Mouse (Mus musculus): ENCODE measurements at regions not wholly inside any gene's neighbourhood (a gene's known extent, or its start where the extent isn't known, plus 50 kb on each side); places are given as distances from the start of the nearest gene placed in this dataset.

DNA sequence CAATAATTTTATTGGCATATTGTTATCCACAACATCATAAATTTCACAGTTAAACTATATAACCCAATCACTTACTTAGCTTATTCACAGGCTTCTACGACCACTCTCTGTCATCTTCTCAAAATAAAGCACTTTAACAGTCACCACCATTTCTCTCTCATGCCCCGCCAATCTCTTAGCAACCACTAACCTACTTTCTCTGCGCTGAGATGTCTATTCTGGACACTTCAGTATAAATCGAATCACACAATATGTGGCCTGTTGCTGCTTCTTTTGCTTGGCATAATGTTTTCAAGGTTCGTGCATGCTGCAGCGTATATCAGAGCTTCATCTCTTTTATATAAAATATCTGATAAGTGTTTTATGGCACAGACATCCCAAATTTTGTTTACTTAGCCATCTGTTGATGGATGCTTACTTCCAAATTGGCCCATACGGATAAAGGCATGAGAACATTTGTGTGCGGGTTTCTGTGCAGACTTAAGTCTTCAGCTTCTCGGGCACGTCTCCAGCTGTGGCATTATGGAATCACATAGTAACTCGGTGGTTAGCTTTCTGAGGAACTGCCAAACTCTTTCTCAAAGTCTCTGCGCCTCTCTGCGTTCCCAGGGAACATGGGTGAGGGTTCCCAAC lies 137.7 kb downstream of the Irs2 start:
- no peak for DNase-seq (ENCODE audit: low read depth, low spot score)
- Histone ChIP-seq H3K27me3 (ENCODE audit: control insufficient read depth in 1 of 2, insufficient read depth in 2 of 2, low read length in 2 of 2) (peaks cover 0 to 5% of the 10 kb centered on the region in 2 experiments; a peak in 3 of 4 replicates), H3K9ac (ENCODE audit: control insufficient read depth, low read depth, low read length, poor library complexity, severe bottlenecking) (no peak overlapping the region), H3K4me3 (ENCODE audit: control insufficient read depth in 1 of 2, insufficient read depth in 1 of 2, low read depth in 2 of 2, low read length in 2 of 2) (no peak overlapping the region), H3K9me3 (replicated peaks; ENCODE audit: insufficient read depth, low read length) (no peaks in the 10 kb centered on the region), H3K4me1 (ENCODE audit: control insufficient read depth in 1 of 2, insufficient read depth in 2 of 2, low read length in 2 of 2) (no peaks in the 10 kb centered on the region), H3K79me2 (ENCODE audit: control insufficient read depth, insufficient read depth, low read length, poor library complexity) (no peaks in the 10 kb centered on the region), H3K27ac (ENCODE audit: control insufficient read depth, low read depth, low read length) (no peak overlapping the region), H3K36me3 (ENCODE audit: control insufficient read depth in 1 of 2, insufficient read depth in 2 of 2, low read length in 2 of 2) (no peaks in the 10 kb centered on the region)
- TF ChIP-seq NRF1 (IDR thresholded peaks at IDR 0.05; ENCODE audit: insufficient read depth, low read depth, low read length, poor library complexity, severe bottlenecking) (no peak), JUND (IDR thresholded peaks at IDR 0.05; ENCODE audit: low read depth, low read length) (no peak), ZNF384 (IDR thresholded peaks at IDR 0.05; ENCODE audit: low read depth, low read length) (no peak), TBP (IDR thresholded peaks at IDR 0.05; ENCODE audit: low read depth, low read length) (no peak), HCFC1 (IDR thresholded peaks at IDR 0.05; ENCODE audit: low read depth, low read length) (no peak), GATA1 (IDR thresholded peaks at IDR 0.05; ENCODE audit: low read depth, low read length) (no peak), RCOR1 (IDR thresholded peaks at IDR 0.05; ENCODE audit: low read depth, low read length) (no peak)

GRCm38 (mm10) chr8:10869866-10870265 lies 138.4 kb downstream of the Irs2 start:
- no peak overlapping the region for H3K27ac ChIP-seq (ENCODE audit: control insufficient read depth, low read depth, low read length)
- TF ChIP-seq TAL1 (IDR thresholded peaks at IDR 0.05; ENCODE audit: low read length) (no peak), TCF12 (IDR thresholded peaks at IDR 0.05; ENCODE audit: low read depth, low read length) (no peak), GATA1 (IDR thresholded peaks at IDR 0.05; ENCODE audit: low read depth, low read length) (no peak), TBP (IDR thresholded peaks at IDR 0.05; ENCODE audit: low read depth, low read length) (no peak), POLR2AphosphoS2 (IDR thresholded peaks at IDR 0.05; ENCODE audit: low read length) (no peak), RCOR1 (IDR thresholded peaks at IDR 0.05; ENCODE audit: low read depth, low read length) (no peak), ZKSCAN1 (IDR thresholded peaks at IDR 0.05; ENCODE audit: low read depth, low read length) (no peak), USF1 (IDR thresholded peaks at IDR 0.05; ENCODE audit: low read depth, low read length) (no peak), UBTF (IDR thresholded peaks at IDR 0.05; ENCODE audit: borderline replicate concordance, insufficient read depth, low read depth, low read length) (no peak), EP300 (IDR thresholded peaks at IDR 0.05; ENCODE audit: low read depth in 1 of 2, low read length in 2 of 2) (no peak), MXI1 (IDR thresholded peaks at IDR 0.05; ENCODE audit: low read depth, low read length) (no peak), BHLHE40 (IDR thresholded peaks at IDR 0.05; ENCODE audit: borderline replicate concordance, low read depth, low read length) (no peak), RAD21 (IDR thresholded peaks at IDR 0.05; ENCODE audit: low read depth, low read length) (no peak), POLR2AphosphoS5 (IDR thresholded peaks at IDR 0.05; ENCODE audit: borderline replicate concordance, low read depth, low read length) (no peak)
- no peak overlapping the region for H3K4me3 ChIP-seq (ENCODE audit: control insufficient read depth in 1 of 2, insufficient read depth in 1 of 2, low read depth in 2 of 2, low read length in 2 of 2)
- no peaks in the 10 kb centered on the region for H3K36me3 ChIP-seq (ENCODE audit: control insufficient read depth in 1 of 2, insufficient read depth in 2 of 2, low read length in 2 of 2)
- no peak overlapping the region for H3K9ac ChIP-seq (ENCODE audit: control insufficient read depth, low read depth, low read length, poor library complexity, severe bottlenecking)
- no peak for DNase-seq (ENCODE audit: low read depth, low spot score)
- H3K27me3 ChIP-seq (ENCODE audit: control insufficient read depth in 1 of 2, insufficient read depth in 2 of 2, low read length in 2 of 2), result peaks cover 0 to 5% of the 10 kb centered on the region in 2 experiments; a peak in 3 of 4 replicates
- H3K4me1 ChIP-seq (ENCODE audit: control insufficient read depth in 1 of 2, insufficient read depth in 2 of 2, low read length in 2 of 2), result no peaks in the 10 kb centered on the region
- no peaks in the 10 kb centered on the region for H3K9me3 ChIP-seq (replicated peaks; ENCODE audit: insufficient read depth, low read length)
- H3K79me2 ChIP-seq (ENCODE audit: control insufficient read depth, insufficient read depth, low read length, poor library complexity), result no peaks in the 10 kb centered on the region
